Mouse (Mus musculus): Measurements from ENCODE around the gene Phkb.

The Phkb gene

DNA sequence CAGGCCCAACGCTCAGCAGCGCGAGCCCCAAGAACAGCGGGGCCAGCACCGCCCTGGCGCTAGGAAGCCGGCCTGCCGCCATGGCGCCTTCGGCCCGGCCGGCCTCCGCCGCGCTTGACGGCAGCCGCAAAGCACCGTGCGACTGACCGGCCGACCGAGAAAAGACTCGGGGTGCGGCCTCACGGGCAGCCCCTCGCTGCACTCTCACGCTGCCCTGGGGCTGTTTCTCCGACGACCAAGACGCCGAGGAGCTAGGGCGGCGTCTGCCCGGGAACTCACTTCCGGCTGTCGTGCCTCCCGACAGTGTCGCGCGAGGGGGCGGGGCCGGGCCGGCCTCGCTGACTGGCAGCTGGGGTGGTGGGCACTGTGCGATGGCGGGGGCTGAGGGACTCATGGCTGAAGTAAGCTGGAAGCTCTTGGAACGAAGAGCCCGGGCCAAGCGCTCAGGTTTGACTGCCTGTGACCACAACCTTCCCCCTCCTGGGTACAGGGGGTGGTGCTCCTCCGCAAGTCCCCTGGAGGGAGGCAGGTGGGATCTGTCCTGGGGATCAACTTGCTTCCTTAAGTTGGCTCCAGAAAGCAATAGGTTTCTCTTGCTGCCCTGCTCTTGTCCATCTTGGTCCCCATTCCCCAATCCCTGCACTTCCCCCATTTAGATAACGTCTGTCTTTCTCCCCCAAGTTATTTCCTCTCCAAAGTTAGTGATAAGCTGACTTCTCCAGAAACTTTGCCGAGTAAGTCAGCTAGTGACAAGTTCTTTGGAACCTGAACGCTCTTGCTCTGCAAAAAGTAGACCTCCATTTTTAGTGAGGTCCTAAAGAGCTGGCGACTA is at the start of gene Phkb, which contains the start of gene Itfg1:
TSS of gene Phkb (plus strand) at position 303 of the 832 bp plus-strand sequence.
TSS of gene Itfg1 (minus strand) at position 265 of the 832 bp plus-strand sequence.
- CTCF ChIA-PET = interaction anchor here (0.9 to 1.0 kb wide), 2 partner anchors 15 to 948 kb away, joined by 3 read pairs; no protein-coding TSS in a partner anchor

DNA sequence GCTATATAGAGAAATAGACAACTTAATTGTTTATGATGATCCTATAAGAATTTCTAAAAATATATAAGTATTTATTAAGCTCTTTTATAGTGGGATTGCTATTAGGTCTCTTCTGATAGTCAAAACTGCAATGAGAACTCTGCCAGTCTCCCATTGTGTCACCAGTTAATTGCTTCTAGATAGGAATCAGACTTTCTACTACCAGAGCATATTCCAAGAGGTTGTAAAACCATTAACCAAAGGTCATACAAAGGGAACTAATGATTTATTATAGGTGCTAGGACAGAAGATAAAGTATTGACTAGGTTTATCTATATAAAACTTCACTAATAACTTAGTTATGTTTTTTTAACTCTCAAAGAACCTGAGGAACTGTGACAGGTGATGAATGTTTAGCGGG is 44.4 kb upstream of the Phkb start:
- CTCF ChIA-PET = interaction anchor here (0.7 kb wide), 1 partner anchor 54 kb away, joined by 4 read pairs; no protein-coding TSS in a partner anchor

DNA sequence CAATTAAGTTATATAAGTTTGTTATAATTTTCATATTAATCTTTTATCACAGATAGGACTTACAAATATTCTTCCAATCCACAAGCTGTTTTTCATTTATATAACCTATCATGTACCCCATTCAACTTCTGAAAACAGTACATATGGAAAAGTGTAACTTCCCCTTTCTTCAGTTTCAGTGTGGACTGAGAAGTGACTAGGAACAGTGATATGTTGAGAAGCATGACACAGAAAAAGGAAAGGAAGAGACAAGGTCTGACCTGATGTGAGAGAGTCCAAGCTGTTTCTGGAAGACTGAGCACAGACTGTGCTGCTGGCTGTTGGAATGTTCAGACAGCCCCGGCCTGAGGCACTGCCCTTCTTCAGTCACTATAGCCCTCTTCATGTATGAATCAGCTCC is 40.6 kb upstream of the Phkb start:
- CTCF ChIA-PET = no interaction called here

DNA sequence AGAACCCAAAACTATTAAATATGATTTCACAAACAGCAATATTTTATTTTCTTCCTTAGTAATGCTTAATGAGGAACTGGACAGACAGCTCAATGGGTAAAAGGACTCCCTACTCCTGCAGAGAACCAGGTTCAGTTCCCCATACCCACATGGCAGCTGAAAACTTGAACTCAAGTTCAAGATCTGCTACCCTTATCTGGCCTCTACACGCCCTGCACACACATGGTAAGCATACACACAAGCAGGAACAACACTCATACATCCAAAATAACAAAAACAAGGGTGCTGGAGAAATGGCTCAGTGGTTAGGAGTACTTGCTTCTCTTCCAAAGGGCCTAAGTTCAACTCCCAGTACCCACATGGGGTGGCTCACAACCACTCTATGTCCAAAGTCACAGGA is 39.4 kb upstream of the Phkb start:
- CTCF ChIA-PET = no interaction called here

DNA sequence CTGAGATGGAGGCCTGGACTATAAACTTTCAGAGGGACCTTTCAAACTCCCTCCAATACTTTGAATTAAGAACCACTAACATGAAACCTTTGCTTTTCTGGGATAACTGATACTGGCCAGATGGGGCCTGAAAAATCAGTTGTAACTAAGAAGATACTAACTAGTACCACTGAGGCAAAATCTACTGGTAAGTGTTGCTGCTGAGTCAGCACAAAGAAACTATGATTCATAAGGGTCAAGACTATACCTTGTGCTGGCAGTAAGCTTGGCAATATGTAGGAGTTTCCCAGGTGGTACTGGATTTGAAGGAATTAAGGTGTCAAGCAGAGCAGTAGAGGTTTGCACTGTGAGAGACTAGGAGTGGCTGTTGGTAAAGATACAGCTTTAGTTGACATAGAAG is 27.1 kb upstream of the Phkb start:
- CTCF ChIA-PET = no interaction called here

DNA sequence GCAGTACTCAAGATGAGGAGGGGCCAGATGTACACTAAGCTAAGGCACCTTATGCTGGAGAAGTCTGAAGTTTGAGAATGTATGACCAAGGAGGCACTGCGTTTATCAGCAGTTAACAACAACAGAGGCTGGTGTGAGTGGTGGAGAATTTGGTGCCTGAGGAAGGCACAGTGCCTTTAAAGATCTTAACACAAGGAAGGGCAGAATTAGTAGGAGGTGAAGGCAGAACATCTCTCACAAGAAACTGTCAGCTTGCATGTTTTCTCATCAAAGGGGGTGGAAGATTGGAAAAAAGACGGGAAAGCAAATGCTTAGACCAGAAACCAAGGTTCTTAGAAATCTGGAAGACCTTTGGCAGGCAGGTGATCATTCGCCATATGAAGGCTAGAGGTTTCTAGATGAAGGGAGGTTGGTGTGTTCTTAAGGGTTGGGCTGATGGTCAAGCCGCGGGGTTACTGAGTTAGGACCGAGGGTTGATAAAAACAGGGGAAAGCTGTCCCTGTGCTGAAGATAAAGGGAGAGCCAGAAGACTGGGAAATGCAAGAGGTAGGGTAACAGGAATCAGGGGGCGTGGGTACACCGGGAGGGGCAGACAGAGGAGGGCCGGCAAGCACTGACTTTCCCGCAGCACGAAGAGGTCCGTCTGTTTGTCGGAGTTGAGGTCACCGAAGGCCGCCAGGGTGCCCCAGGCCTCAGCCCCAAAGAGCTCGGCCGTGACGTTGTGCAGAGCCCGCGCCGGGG is 673 bp upstream of the Phkb start:
- CTCF ChIA-PET = interaction anchor here (0.9 kb wide), 1 partner anchor 947 kb away, joined by 3 read pairs; no protein-coding TSS in a partner anchor

DNA sequence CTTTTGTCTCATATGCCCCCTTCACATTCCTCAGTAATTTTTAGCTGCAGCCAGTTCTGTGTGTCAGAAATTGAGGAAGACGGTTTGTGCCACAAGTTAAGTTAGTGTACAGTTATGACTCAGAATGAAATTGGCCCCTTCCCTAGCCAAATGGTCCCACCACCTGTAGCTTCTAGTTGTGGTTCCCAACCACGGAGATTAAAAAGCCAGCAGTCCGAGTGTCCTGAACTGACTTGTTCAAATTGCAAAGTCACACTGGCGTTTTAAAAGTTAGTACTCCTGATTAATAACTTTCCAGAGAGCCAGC is 683 bp downstream of the Phkb start:
- CTCF ChIA-PET = interaction anchor here (1.0 kb wide), 1 partner anchor 14 kb away, joined by 3 read pairs; no protein-coding TSS in a partner anchor

DNA sequence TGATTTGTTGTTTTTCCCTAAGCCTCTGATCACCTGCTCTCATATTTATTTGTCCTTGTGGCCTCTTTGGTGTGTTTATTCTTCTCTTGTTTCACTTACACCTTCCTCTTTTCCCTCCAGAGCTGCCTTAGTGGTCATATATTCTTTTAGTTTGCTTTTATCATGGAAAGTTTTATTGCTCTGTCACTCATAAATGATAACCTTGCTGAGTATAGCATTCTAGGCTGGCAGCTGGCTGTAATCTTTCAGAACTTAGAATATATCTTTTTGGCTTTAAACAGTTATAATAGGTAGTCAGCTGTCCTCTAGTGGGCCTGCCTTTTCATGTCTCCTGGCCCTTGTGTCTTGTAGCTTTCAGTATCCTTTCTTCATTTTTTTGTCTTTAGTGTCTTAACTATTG is 5.1 kb downstream of the Phkb start:
- CTCF ChIA-PET = no interaction called here

DNA sequence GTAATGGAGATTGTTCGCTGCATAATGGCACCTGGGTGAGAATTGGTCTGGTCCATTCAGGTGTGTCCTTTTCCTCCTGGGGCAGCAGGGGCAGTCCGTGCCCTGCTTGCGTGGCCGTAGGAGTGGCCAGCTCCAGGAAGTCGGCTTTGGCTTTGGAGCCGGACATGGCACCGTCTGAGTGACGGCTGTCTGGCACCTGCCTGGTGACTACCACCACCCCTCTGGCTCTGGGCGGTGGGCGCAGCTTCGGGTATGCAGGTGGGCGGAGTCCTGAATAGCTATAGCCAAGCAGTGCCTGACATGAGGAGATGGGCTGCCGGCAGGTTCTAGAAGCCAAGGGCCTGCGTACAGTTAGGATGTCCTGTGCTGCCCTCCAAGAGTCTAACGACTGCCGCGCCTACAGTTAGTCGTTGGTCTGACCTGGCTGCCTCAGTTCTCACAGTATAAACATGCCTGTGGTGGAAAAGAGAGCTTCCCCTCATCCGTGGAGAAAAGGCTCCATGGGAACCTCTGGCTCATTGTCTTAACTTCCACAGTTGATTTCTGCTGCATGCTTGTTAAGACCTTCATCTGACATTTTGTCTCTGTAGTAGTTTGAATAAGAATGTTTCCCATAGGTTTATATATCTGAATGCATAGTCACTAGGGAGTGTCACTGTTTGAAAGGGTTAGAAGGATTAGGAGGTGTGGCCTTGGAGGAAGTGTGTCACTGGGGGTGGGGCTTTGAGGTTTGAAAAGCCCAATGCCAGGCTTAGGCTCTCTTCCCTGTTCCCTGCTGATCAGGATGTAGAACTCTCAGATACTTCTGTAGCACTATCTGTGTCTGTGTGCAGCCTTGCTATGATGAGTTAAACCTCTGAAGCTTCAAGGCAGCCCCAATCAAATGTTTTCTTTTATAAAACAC is 13.7 kb downstream of the Phkb start:
- CTCF ChIA-PET = no interaction called here

DNA sequence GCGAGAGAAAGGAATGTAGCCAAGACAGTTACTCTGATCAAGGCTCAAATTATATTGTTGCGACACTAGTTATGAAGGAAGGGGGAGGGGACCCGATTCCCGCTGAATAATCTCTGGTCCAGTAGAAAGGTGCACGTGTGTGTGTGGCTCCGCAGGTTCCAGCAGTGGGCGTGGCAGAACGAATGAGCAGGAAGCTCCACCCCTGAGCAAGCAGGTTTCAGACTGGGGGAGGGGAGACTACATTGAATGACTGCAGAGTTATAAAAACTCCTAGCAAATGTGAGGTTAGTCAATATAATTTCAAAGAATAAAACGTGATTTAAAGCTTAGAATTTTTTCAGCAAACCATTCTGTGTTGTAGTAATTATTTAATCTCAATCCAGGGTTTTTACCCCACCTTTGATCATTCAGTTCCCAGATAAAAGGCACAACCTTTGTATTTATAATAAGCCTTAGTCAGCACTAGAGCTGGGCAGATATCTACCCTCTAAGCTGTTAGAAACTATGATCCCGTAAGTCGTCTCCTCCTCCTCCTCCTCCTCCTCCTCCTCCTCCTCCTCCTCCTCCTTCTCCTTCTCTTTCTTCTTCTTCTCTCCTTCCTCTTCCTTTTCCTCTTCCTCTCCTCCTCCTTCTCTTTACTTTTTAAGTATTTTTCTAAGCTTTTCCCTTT is 16.6 kb downstream of the Phkb start:
- CTCF ChIA-PET = interaction anchor here (0.7 kb wide), 1 partner anchor 84 kb away, joined by 21 read pairs; no protein-coding TSS in a partner anchor

DNA sequence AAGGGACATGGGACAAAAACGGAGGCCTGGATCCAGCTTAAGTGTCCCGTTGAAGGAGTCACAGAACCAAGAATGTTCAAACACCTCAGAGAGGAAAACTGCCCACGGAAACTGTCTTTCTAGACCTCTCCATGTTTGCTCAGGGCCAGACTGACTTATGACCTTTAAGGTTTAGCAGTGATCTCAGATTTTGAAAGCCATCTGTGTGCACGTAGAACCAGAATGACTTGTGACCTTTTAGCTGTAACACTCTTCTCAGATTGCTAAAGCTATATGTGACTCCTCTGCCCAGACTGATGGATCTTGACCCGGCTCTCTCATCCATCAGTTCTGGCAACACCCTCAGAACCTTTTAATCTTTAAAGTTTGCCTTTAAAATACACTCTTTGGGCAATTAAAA is 19.9 kb downstream of the Phkb start:
- CTCF ChIA-PET = no interaction called here

DNA sequence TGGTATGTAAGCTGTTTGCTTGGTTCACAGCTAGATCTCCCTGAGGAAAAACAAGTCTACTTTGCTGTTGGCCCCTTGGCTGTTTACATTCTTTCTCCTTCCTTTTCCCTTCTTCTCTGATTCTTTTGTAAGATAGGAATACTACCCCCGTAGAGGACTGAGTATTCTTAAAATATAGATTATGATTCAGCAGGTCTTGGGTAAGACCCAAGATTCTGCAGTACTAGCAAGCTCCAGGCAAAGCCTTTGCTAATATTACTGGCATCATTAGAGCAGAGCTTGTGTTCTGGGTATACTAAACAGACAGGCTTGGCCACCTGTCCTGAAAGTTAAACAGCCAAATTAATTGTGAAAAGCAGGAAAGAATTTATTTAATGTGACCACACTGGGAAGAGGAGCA is 21.6 kb downstream of the Phkb start:
- CTCF ChIA-PET = no interaction called here

DNA sequence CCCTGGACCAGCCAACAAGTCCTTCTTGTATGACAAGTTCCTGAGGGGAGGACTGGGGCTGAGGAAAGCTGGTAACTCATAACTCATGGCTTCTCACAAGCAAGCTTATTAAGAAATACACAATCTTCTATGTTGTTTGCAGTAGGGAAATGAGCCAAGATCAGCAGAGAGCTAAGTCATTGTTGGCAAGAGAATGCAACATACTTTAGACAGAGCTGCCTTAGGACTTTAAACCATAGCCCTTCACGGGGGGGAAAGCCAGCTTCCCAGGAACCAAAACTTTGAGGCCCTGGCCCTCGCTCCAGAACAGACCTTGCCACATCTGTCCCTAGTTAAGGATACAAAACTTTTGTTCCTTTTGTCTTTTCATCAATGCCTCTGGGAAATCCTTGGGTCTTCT is 30.9 kb downstream of the Phkb start:
- CTCF ChIA-PET = no interaction called here

DNA sequence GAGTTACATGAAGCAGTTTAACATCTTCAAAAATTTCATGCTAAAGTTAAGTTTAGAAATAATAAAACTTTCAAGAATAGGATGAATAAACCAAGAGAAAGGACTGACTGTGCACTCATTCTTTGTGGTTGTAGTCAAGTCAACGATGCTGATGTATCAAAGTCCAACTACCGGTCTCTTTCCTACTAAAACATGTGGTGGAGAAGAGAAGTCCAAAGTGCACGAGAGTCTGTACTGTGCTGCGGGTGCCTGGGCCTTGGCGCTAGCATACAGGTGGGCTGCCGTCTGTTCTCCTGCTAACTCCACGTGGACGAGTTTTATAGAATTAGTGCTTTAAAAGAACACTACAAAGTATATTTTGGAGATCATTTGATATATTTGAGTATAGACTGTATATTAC is 37.2 kb downstream of the Phkb start:
- CTCF ChIA-PET = no interaction called here

DNA sequence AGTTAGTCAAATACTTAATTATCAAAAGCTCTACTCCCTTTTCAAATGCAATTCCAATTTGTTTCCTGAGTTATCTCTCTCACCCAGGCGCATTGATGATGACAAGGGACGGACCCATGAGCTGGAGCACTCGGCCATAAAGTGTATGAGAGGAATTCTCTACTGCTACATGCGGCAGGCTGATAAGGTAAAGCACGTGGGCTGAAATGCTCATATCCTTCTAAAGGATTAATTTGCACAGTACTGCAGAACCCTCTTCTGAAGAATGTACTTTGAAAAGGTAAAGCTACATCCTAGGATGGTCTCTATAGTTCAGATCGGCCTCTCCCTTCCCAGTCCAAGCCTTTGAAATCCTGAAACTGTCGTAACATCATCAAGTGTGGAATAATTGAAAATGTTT is 38.9 kb downstream of the Phkb start:
- CTCF ChIA-PET = no interaction called here

DNA sequence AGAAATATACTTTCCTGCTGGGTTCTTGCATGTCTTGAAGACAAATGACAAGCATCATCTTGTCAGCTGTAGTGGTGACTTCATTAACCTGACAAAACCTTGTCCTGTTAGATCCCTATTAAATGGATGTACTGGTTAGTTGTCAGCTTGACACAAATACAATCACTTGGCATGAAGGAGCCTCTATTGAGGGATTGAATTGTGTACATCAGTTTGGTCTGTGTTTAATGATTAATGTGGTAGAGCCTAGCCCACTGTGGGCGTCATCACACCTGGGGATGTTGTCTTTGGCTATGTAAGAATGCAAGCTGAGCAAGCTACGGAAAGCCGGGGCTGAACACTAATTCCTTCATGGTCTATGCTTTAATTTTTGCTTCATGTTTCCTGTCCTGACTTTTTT is 44.1 kb downstream of the Phkb start:
- CTCF ChIA-PET = no interaction called here

DNA sequence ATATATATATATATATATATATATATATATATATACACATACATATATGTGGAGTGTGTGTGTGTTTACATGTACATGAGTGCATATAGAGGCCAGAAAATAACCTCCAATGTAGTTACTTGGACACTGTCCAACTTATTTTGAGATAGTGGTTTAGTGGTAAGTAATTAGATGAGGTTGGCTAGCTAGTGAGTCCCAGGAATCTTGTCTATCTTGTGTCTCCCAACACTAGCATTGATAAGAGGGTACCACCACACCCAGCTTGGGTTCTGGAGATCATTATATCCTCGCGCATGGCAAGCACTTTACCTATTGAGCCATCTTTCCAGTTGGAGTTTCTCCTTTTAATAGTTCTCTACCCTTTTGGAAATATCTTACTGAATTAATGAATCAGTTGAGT is 56.9 kb downstream of the Phkb start:
- CTCF ChIA-PET = no interaction called here

DNA sequence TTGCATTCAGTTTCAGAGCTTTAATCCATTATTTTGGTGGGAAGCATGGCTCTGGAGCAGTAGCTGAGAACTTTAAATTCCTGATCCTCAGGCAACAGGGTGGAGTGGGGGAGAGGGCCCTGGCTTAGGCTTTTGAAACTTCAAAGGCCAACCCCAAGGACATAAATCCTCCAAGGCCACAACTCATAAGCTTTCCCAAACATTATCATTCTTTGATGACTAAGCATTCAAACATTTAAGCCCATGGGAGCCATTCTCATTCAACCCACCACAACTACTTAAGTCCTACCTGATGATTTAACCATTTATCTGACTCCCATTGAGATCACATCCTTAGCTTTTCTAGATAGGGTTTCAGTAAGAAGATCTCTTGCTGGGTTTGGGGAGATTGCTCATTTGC is 84.2 kb downstream of the Phkb start:
- CTCF ChIA-PET = no interaction called here

DNA sequence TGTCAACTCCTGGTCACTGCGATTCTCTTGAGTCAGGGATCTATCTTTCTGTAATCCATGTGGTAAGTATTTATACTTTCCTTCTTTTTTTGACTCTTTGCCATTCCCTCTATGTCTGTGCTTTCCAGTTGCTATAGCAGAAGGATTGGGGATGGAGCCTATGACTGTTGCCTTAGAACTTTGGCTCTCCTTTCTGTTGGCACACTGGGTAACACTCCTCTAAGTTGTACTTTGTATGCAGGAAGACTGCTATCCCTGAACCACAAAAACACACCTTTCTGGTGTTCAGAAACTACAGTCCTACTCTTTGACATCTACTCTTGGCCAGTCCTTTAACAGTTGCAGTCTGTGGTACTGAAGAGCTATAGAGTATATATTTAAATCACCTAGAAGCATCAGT is 84.8 kb downstream of the Phkb start:
- CTCF ChIA-PET = no interaction called here

DNA sequence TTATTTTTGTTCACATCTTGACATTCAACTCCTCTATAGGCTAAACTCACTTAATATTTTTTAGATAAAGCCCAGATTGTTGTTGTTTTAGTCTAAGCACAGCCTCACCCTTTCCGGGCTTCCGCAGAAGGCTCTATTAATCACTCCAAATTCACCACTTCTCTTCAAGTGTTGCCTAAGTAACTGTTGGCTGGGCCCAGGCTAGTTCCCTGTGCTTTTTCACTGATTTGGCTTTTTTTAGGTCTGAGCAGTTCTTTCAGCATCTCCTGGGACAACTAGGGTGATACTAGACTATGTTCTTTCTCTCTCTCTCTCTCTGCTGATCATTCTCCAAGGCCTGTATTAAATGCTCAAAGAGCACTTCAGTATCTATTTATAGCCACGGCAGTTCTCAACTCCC is 85.3 kb downstream of the Phkb start:
- CTCF ChIA-PET = no interaction called here

DNA sequence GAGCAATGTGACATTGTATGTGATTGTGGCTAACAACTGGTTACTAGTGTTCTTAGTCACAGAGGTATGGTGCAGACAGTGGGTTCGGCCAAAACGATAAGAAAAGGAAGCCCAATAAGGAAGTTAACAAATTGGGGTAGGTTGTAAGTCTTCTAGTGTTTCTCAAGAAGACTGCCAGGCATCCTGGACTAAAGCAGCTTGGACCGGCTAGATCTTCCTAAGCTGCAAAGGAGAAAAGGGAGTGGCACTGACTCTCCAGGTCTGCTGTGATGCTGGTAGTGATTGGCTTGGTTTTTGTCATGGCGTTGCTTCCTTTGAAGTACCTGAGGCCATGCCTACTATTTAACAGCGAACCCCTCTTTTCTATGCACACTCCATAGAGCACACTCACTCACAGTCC is 95.4 kb downstream of the Phkb start:
- CTCF ChIA-PET = no interaction called here

DNA sequence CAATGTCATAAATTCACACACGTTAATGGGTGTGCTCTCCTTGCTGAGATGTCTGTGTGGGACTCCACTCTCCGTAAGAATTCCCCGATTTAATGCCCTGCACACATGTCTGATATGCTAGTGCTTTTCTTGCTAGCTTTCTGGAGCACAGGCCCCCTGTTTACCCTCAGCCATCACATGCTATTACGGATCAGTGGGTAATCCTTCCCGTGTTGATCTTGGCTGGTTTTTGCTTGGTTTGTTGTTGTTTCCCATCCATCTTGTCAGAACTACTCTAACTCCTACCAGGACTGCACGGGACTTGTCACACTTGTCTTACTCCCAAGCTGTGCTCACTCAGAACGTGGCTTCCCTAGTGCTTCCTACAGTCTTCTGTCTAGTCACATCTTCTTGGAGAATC is 96.6 kb downstream of the Phkb start:
- CTCF ChIA-PET = no interaction called here

All from spleen, embryonic (tissue).